Mouse (Mus musculus) inflammation-experienced regulatory T-cells, adult 6 months (primary cell): ENCODE data around the gene Nckap1. TPM values are rescaled to one million over a fixed set of nuclear protein-coding genes. Genes with fewer than 3 reads are reported as not detected.
"Not testable (repeated sequence)": the region's sequence is repeated elsewhere in the genome, so short reads cannot be mapped to it uniquely, and the experiment has no call there.

Experiments used
- ATAC-seq: one replicate; pipeline ENCODE4 v1.8.0; 2017
- polyA plus RNA-seq, 3 experiments: library from polyadenylated mRNA; unstranded; fragments of 100-300 nt; shearing (Covaris generic); gene quantifications; one replicate each; pipeline ENCODE4 v1.2.1; 2017

Gene Nckap1
- polyA plus RNA-seq, 3 experiments from 2014 or later, result 2.3 to 3.9 (median 2.5) TPM

GRCm38 (mm10) chr2:80559655-80560054 lies 21.5 kb downstream of the Nckap1 start:
- no peak for ATAC-seq

- no peak for ATAC-seq
Measured at GRCm38 (mm10) chr2:80554442-80554841, 26.7 kb downstream of the Nckap1 start.

GRCm38 (mm10) chr2:80549704-80550103 lies 31.5 kb downstream of the Nckap1 start:
- no peak for ATAC-seq

GRCm38 (mm10) chr2:80547901-80548300 lies 33.3 kb downstream of the Nckap1 start:
- no peak for ATAC-seq

- ATAC-seq, result no peak
Measured at GRCm38 (mm10) chr2:80542801-80543200, 38.4 kb downstream of the Nckap1 start.

GRCm38 (mm10) chr2:80537156-80537555 lies 44.0 kb downstream of the Nckap1 start:
- no peak for ATAC-seq

- no peak for ATAC-seq
Measured at GRCm38 (mm10) chr2:80536608-80537007, 44.6 kb downstream of the Nckap1 start.

- no peak for ATAC-seq
Measured at GRCm38 (mm10) chr2:80524275-80524674, 56.9 kb downstream of the Nckap1 start.

GRCm38 (mm10) chr2:80506051-80506802 lies 75.0 kb downstream of the Nckap1 start:
- no peak for ATAC-seq

GRCm38 (mm10) chr2:80502132-80502531 lies 79.0 kb downstream of the Nckap1 start:
- ATAC-seq, result no peak

- not testable (repeated sequence) for ATAC-seq
Measured at GRCm38 (mm10) chr2:80495304-80495703, 85.9 kb downstream of the Nckap1 start.

GRCm38 (mm10) chr2:80486851-80487250 lies 94.3 kb downstream of the Nckap1 start:
- no peak for ATAC-seq

- ATAC-seq, result no peak
Measured at GRCm38 (mm10) chr2:80484951-80485350, 96.2 kb downstream of the Nckap1 start.

GRCm38 (mm10) chr2:80475831-80476230 lies 105.3 kb downstream of the Nckap1 start:
- ATAC-seq, result no peak

GRCm38 (mm10) chr2:80474247-80474796 lies 106.9 kb downstream of the Nckap1 start:
- ATAC-seq, result no peak

GRCm38 (mm10) chr2:80465991-80466821 lies 115.0 kb downstream of the Nckap1 start:
- no peak for ATAC-seq

- peak; percentile 52 for ATAC-seq
Measured at GRCm38 (mm10) chr2:80461827-80462226, 119.4 kb downstream of the Nckap1 start.

Other genes starting within 250 kb of the Nckap1 start
- not detected for gene Frzb, start 133.8 kb downstream of the Nckap1 start, polyA plus RNA-seq
- 10 to 100 TPM; 16.1 to 22.1 (median 20.9) TPM for gene Dusp19, start 35.7 kb upstream of the Nckap1 start, polyA plus RNA-seq
- 10 to 100 TPM; 27.5 to 35.3 (median 34.4) TPM for gene Nup35, start 35.9 kb upstream of the Nckap1 start, polyA plus RNA-seq